Mouse (Mus musculus) neural tube, embryonic 11.5 days (tissue): ENCODE data around the gene Fancg. TPM values are rescaled to one million over a fixed set of nuclear protein-coding genes. Genes with fewer than 3 reads are reported as not detected.
"Not testable (repeated sequence)": the region's sequence is repeated elsewhere in the genome, so short reads cannot be mapped to it uniquely, and the experiment has no call there.

Source experiments
- ATAC-seq: fragments of 200-750 bp; cut with Nextera tagmentation; 2 replicates; pipeline ENCODE4 v1.8.0; 2017; ENCODE audit warnings: moderate number of reproducible peaks, mild to moderate bottlenecking, moderate TSS enrichment, moderate library complexity; ENCODE audit not compliant: insufficient read depth, low FRiP score, low TSS enrichment
- DNase-seq: peaks from one replicate; pipeline ENCODE4 v3.0.0-alpha.2; 2015; ENCODE audit warnings: low spot score
- H3K27ac ChIP-seq: fragments of 300-500 bp; sonication (generic); 2 replicates; pipeline ENCODE4 v1.5.1; 2014; ENCODE audit warnings: low read depth, mild to moderate bottlenecking, low read length
- H3K27me3 ChIP-seq: fragments of 300-500 bp; sonication (generic); 2 replicates; pipeline ENCODE4 v1.6.1; 2014; ENCODE audit warnings: mild to moderate bottlenecking, low read length, mixed read lengths; ENCODE audit not compliant: control insufficient read depth, insufficient read depth
- H3K36me3 ChIP-seq: fragments of 300-500 bp; sonication (generic); 2 replicates; pipeline ENCODE4 v1.6.1; 2014; ENCODE audit warnings: mild to moderate bottlenecking, low read length, moderate library complexity, mixed read lengths; ENCODE audit not compliant: control insufficient read depth, insufficient read depth
- H3K4me1 ChIP-seq: fragments of 300-500 bp; sonication (generic); 2 replicates; pipeline ENCODE4 v1.6.1; 2014; ENCODE audit warnings: low read length, mixed read lengths; ENCODE audit not compliant: control insufficient read depth, insufficient read depth
- H3K4me2 ChIP-seq: fragments of 300-500 bp; sonication (generic); 2 replicates; pipeline ENCODE4 v1.6.1; 2014; ENCODE audit warnings: low read depth, mild to moderate bottlenecking, moderate library complexity
- H3K4me3 ChIP-seq: fragments of 300-500 bp; sonication (generic); 2 replicates; pipeline ENCODE4 v1.5.1; 2014; ENCODE audit warnings: low read depth, low read length
- H3K9ac ChIP-seq: fragments of 300-500 bp; sonication (generic); 2 replicates; pipeline ENCODE4 v1.6.1; 2014; ENCODE audit warnings: mild to moderate bottlenecking, low read length
- H3K9me3 ChIP-seq: fragments of 300-500 bp; sonication (generic); 2 replicates; pipeline ENCODE4 v1.6.1; 2016; ENCODE audit warnings: low read length; ENCODE audit not compliant: control insufficient read depth
- WGBS: fragments of 180-500 bp; shearing (Covaris S2); extraction: QIAGEN DNeasy Blood & Tissue Kit; methylation state at CpG from one replicate; pipeline ENCODE4 v1.1.7; 2014; 5-methylcytosine and 5-hydroxymethylcytosine counted together
- polyA plus RNA-seq: library from polyadenylated mRNA; unstranded; fragments of >200 nt; fragmentation: Nextera tagmentation; extraction: Ambion mirVana; gene quantifications from 2 replicates; pipeline ENCODE4 v1.2.1, GENCODE M21; 2014

The Fancg gene
- polyA plus RNA-seq, 1 experiment from 2014 or later, result 19.3 TPM

DNA sequence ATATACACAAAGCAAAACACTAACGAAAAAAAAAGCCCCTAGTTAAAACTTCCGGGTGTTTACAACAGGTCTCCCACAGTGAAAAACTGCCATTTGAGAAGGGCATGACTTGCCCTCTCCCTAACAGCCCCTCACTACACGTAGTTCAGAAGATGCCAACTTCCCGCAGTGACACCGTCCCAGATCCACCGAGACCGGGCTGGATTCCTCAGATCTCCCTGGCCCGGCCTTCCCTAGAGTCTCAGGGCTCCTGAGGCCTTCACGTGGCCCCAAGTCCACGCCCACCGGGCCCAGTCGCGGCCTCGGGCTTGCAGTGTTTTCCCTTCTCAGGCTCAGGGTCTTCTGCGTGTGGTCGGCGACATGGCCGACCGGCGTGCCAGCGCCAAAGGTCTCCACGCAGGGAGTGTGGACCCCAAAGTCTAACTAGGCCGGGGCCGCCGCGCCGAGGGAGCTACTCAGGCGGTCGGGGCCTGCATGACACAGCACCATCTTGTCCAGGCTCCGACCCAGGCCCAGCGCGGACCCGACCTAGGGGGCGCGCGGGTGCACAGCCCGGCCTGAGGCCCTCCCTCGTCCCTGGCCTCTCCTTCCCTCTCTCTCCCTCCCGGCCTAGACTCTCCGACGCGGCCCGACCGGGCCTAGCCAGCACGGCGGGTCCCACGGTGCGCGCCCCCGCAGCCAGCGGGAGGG is 10.7 kb downstream of the Fancg start:
- DNase-seq, result peak; percentile 83
- peak overlapping the region; percentile 97 for H3K9ac ChIP-seq
- H3K4me1 ChIP-seq, result peaks cover 6% of the 10 kb centered on the region; the same call in 1 of the 2 replicates
- peak; percentile 84 for ATAC-seq
- no peaks in the 10 kb centered on the region for H3K9me3 ChIP-seq
- no peaks in the 10 kb centered on the region for H3K27me3 ChIP-seq
- H3K36me3 ChIP-seq, result no peaks in the 10 kb centered on the region
- H3K27ac ChIP-seq, result peak overlapping the region; percentile 98
- peak overlapping the region; percentile 67 for H3K4me2 ChIP-seq
- peak overlapping the region; percentile 96 for H3K4me3 ChIP-seq
- under 1% methylated on average over 50 of the region's 51 CpGs for WGBS

DNA sequence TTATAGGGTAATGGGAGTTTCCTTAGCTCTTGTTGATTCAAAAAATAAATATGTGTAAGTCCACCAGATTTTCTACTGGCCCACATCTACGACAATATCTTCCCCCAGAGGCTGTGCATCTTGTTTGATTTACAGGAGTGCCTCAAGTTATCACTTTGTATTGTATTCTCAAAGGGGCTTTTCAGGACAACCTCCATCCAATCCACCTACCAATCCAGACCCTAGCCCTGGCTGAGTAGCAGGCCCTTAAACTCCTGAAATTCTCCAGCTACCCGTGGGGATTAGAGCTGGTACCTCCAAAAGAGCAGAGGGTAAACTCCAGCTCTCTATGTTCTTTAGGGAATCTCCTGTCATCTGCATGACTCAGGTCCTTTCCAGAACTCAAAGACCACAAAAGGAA is 12.3 kb downstream of the Fancg start:
- Histone ChIP-seq H3K9me3 (no peaks in the 10 kb centered on the region), H3K27ac (no peak overlapping the region), H3K36me3 (peaks cover 8% of the 10 kb centered on the region), H3K4me1 (peaks cover 6% of the 10 kb centered on the region; the same call in 1 of the 2 replicates), H3K4me3 (peak overlapping the region; percentile 96; the same call in 1 of the 2 replicates), H3K4me2 (peak overlapping the region; percentile 67), H3K9ac (no peak overlapping the region; the same call in 1 of the 2 replicates), H3K27me3 (no peaks in the 10 kb centered on the region)
- 66% methylated on average over 2 of the region's 2 CpGs for whole genome bisulfite sequencing
- DNase-seq (no peak), ATAC-seq (no peak)

DNA sequence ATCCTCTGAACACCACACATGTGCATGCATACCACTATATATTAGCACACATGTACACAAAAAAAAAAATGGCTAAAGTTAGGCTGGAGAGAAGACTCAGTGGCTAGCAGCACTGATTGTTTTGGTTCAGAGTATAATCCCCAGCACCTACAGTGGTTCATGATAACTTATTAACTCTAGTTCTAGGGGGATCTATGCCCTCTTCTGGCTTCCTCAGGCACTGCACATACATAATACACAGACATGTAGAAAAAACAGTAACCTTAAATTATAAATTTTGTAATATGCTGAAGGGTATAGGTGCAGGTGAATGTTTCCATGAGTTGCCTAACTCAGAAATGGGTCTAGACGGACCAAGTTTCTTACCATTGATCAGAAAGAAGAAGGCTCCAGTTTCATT is 22.0 kb downstream of the Fancg start:
- 90% methylated on average over 1 of the region's 1 CpGs for WGBS
- Histone ChIP-seq H3K27me3 (no peaks in the 10 kb centered on the region), H3K9ac (no peak overlapping the region), H3K4me3 (no peak overlapping the region), H3K9me3 (no peaks in the 10 kb centered on the region), H3K36me3 (peaks cover 19% of the 10 kb centered on the region), H3K27ac (no peak overlapping the region), H3K4me2 (no peak overlapping the region), H3K4me1 (no peaks in the 10 kb centered on the region)
- ATAC-seq (no peak), DNase-seq (no peak)

DNA sequence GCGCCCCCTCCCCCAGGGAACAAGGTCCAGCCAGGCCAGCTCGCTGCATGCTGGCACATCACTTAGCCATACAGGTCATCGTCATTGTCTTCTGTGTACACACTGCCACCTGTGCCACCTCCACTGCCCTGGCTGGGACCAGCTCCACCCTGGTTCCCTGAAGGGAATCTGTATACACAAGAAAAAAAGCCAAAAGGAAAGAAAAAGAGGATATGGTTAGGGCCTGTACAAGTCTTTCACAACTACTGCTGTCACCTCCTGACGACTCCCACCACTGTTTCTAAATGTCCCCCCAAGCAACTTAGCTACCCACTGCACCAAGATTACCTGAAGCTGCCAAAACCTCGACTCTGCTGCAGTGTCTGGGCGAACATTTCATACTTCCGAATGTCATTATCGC is 29.8 kb downstream of the Fancg start:
- H3K27me3 ChIP-seq, DNase-seq, H3K9me3 ChIP-seq, ATAC-seq, H3K27ac ChIP-seq, H3K9ac ChIP-seq, H3K4me2 ChIP-seq, H3K4me3 ChIP-seq, H3K4me1 ChIP-seq: not testable (repeated sequence)
- H3K36me3 ChIP-seq, result peaks cover 11% of the 10 kb centered on the region
- WGBS, result 96% methylated on average over 7 of the region's 8 CpGs

DNA sequence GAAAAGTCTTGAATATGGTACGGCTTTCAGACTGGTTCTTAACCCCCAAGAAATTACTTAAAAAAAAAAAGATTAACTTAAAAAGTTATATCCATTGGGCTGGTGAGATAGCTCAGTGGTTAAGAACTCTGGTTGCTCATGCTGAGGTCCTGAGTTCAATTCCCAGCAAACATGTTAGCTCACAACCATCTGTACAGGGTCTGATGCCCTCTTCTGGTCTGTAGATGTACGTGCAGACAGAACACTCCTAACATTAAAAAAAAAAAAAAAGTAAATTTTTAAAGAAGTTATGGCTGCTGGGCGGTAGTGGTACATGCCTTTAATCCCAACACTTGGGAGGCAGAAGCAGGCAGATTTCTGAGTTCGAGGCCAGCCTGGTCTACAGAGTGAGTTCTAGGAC is 32.2 kb downstream of the Fancg start:
- DNase-seq (no peak), ATAC-seq (no peak)
- Histone ChIP-seq H3K9me3 (no peaks in the 10 kb centered on the region), H3K4me1 (no peaks in the 10 kb centered on the region), H3K36me3 (peaks cover 6% of the 10 kb centered on the region), H3K4me2 (no peak overlapping the region), H3K9ac (no peak overlapping the region), H3K4me3 (no peak overlapping the region), H3K27me3 (no peaks in the 10 kb centered on the region), H3K27ac (no peak overlapping the region)
- WGBS, result 92% methylated on average over 4 of the region's 4 CpGs

DNA sequence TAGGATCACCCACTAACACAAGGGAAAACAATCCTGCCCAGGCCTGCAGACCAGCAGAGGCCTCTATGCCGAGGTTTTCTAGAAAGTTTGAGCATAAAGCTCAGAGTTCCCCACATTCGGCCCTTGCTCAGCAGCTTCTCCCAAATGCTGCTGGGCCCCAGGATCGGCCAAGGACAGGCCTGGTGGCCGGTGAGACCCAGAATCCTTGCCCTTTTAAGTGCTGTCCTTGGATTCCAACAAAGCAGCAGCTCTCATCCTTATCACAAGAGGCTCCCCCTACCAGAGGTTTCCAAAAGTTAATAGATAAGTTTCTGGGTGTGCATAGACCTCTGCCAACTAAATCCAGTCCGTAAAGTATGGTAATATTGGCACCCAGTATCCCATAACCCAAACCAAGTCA is 36.4 kb downstream of the Fancg start:
- DNase-seq (no peak), ATAC-seq (no peak)
- no peaks in the 10 kb centered on the region for H3K27me3 ChIP-seq
- H3K9ac ChIP-seq, result no peak overlapping the region
- no peak overlapping the region for H3K27ac ChIP-seq
- no peak overlapping the region for H3K4me2 ChIP-seq
- H3K36me3 ChIP-seq, result peaks cover 3% of the 10 kb centered on the region
- no peaks in the 10 kb centered on the region for H3K9me3 ChIP-seq
- WGBS, result 91% methylated on average over 5 of the region's 5 CpGs
- no peaks in the 10 kb centered on the region for H3K4me1 ChIP-seq
- no peak overlapping the region for H3K4me3 ChIP-seq

DNA sequence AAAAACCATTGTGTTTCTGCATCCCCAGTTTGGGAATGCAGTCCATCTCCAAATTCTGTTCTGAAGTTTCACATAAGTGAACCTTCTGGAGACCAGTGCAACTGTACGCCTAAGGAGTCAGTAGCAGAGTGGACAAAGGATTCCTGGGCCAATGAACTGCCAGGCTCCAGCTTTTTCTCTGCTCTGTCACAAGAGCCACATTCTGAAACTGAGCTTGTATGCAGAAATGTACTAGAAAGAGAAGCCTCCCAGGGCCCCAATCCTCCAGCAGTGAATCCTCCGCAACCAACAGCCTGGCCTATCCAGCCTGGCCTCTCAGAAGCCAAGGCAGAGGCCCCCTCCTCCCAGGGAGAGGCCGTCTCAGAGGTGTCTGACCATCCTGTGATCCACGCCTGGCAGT is 37.4 kb downstream of the Fancg start:
- 71% methylated on average over 4 of the region's 4 CpGs for WGBS
- Histone ChIP-seq H3K4me2 (no peak overlapping the region), H3K4me3 (no peak overlapping the region), H3K4me1 (no peaks in the 10 kb centered on the region), H3K9ac (no peak overlapping the region), H3K27ac (no peak overlapping the region), H3K27me3 (no peaks in the 10 kb centered on the region), H3K9me3 (no peaks in the 10 kb centered on the region), H3K36me3 (no peaks in the 10 kb centered on the region)
- no peak for ATAC-seq
- DNase-seq, result no peak

DNA sequence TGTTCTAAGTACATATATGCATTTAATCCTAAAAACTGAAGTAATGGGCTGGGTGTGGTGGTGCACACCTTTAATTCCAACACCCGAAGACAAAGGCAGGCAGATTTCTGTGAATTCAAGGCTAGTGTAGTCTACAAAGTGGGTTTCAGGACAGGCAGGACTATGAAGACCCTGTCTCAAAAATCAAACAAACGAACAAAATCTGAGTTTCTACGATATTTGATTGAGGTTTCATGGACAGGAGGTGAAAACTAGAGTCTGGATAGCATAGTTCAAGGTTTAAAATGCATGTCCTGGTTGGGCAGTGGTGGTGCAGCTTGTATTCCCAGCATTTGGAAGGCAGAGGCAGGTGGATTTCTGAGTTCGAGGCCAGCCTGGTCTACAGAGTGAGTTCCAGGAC is 41.0 kb downstream of the Fancg start, which contains the start of gene 1700022I11Rik:
Gene 1700022I11Rik (plus strand): TSS at position 301 of the 400 bp plus-strand sequence.
- Histone ChIP-seq H3K27ac (no peak within 1 kb of the TSS), H3K4me3 (no peak within 1 kb of the TSS), H3K4me1 (no peaks in the 10 kb centered on the region), H3K36me3 (no peaks in the 10 kb centered on the region), H3K4me2 (no peak within 1 kb of the TSS), H3K27me3 (no peaks in the 10 kb centered on the region), H3K9ac (no peak within 1 kb of the TSS), H3K9me3 (no peaks in the 10 kb centered on the region)
- DNase-seq (no peak), ATAC-seq (no peak)
- WGBS, result 90% methylated on average over 4 of the region's 4 CpGs

DNA sequence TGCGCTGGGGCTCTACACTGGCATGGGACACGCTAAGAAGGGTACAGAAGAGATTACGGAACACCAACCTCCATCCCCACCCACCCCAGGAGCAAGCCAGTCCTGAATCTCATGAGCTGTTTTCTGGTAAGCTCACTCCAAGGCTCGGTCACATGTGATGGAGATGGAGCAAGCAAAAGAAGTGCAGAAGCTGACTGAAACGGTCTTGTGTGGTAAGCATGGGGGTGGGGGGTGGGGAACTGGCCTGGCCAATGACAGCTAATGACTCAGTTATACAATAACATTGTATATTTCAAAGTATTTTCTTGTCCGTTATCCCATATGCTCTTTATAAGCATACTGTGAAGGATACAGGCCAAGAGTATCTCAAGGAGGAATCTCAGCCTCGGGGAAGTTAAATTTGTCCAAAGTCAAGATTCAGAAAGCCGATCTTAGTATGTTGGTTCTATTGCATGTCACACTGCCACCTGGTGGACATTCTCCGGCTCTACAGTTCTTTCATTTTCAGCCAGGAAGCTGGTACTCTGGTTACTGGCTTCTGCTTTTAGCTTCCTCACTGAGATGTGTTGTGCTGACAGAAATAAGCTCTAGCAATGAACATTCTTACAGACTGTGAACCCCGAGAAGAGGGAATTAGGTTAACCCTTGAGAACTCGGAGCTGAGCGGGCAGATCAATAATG is 45.1 kb downstream of the Fancg start:
- H3K9me3 ChIP-seq, result no peaks in the 10 kb centered on the region
- no peak overlapping the region for H3K27ac ChIP-seq
- no peaks in the 10 kb centered on the region for H3K4me1 ChIP-seq
- ATAC-seq (0 out of 2 replicates have a peak, but pooled peaks have one; percentile 9), DNase-seq (peak; percentile 56)
- H3K27me3 ChIP-seq, result no peaks in the 10 kb centered on the region
- no peaks in the 10 kb centered on the region for H3K36me3 ChIP-seq
- H3K9ac ChIP-seq, result no peak overlapping the region
- 17% methylated on average over 12 of the region's 12 CpGs for WGBS
- peak overlapping the region; percentile 19; the same call in 1 of the 2 replicates for H3K4me2 ChIP-seq
- no peak overlapping the region for H3K4me3 ChIP-seq
